Mouse (Mus musculus) liver, embryonic 15.5 days (tissue): ENCODE results near the gene Degs2. TPM values are rescaled to one million over a fixed set of nuclear protein-coding genes. Genes with fewer than 3 reads are reported as not detected.

Experiments used
- ATAC-seq: fragments of 200-750 bp; cut with Nextera tagmentation; 2 replicates; pipeline ENCODE4 v1.8.0; 2017; ENCODE audit warnings: moderate number of reproducible peaks, mild to moderate bottlenecking, moderate library complexity; ENCODE audit not compliant: insufficient read depth
- H3K27ac ChIP-seq: fragments of 300-500 bp; sonication (generic); replicated peaks from 2 replicates; pipeline ENCODE4 v1.5.1; 2015; ENCODE audit warnings: mild to moderate bottlenecking, inconsistent platforms
- H3K27me3 ChIP-seq: fragments of 300-500 bp; sonication (generic); 2 replicates; pipeline ENCODE4 v1.6.1; 2015; ENCODE audit warnings: mild to moderate bottlenecking, inconsistent platforms
- H3K36me3 ChIP-seq: fragments of 300-500 bp; sonication (generic); replicated peaks from 2 replicates; pipeline ENCODE4 v1.6.1; 2015; ENCODE audit warnings: moderate library complexity, mild to moderate bottlenecking, inconsistent platforms
- H3K4me1 ChIP-seq: fragments of 300-500 bp; sonication (generic); replicated peaks from 2 replicates; pipeline ENCODE4 v1.6.1; 2015; ENCODE audit warnings: inconsistent platforms
- H3K4me2 ChIP-seq: fragments of 300-500 bp; sonication (generic); 2 replicates; pipeline ENCODE4 v1.6.1; 2015; ENCODE audit warnings: moderate library complexity, mild to moderate bottlenecking, inconsistent platforms
- H3K4me3 ChIP-seq: fragments of 300-500 bp; sonication (generic); replicated peaks from 2 replicates; pipeline ENCODE4 v1.5.1; 2015; ENCODE audit warnings: mild to moderate bottlenecking, inconsistent platforms
- H3K9ac ChIP-seq: fragments of 300-500 bp; sonication (generic); 2 replicates; pipeline ENCODE4 v1.6.1; 2015; ENCODE audit warnings: moderate library complexity, mild to moderate bottlenecking, inconsistent platforms
- H3K9me3 ChIP-seq: fragments of 300-500 bp; sonication (generic); replicated peaks from 2 replicates; pipeline ENCODE4 v1.6.1; 2016; ENCODE audit warnings: inconsistent platforms
- WGBS: fragments of 180-500 bp; shearing (Covaris S2); methylation state at CpG from one replicate; pipeline ENCODE4 v1.1.7; 2015; ENCODE audit warnings: mixed read lengths; ENCODE audit not compliant: insufficient replicate concordance; 5-methylcytosine and 5-hydroxymethylcytosine counted together
- polyA plus RNA-seq: library from polyadenylated mRNA; unstranded; fragments of >200 nt; fragmentation: Nextera tagmentation; extraction: Ambion mirVana; gene quantifications from 2 replicates; pipeline ENCODE4 v1.2.1, GENCODE M21; 2015

The Degs2 gene
- polyA plus RNA-seq, 1 experiment from 2014 or later, result 0.12 TPM

- H3K27ac ChIP-seq, result no peak overlapping the region
- H3K9ac ChIP-seq, result no peak overlapping the region
- H3K36me3 ChIP-seq, result no peaks in the 10 kb centered on the region
- H3K4me2 ChIP-seq, result no peak overlapping the region
- 0 out of 2 replicates have a peak, but pooled peaks cover 7% of the 10 kb centered on the region for H3K4me1 ChIP-seq
- 24% methylated on average over 5 of the region's 5 CpGs for WGBS
- H3K9me3 ChIP-seq, result no peaks in the 10 kb centered on the region
- no peak overlapping the region for H3K4me3 ChIP-seq
- ATAC-seq, result no peak
- H3K27me3 ChIP-seq, result peaks cover 48% of the 10 kb centered on the region
Observed at GRCm38 (mm10) chr12:108700037-108700436, 2.1 kb downstream of the Degs2 start.

- no peak overlapping the region for H3K4me3 ChIP-seq
- no peak overlapping the region for H3K4me2 ChIP-seq
- H3K36me3 ChIP-seq, result no peaks in the 10 kb centered on the region
- H3K27me3 ChIP-seq, result peaks cover 44% of the 10 kb centered on the region
- WGBS, result 60% methylated on average over 10 of the region's 10 CpGs
- H3K27ac ChIP-seq, result no peak overlapping the region
- H3K9ac ChIP-seq, result no peak overlapping the region
- H3K9me3 ChIP-seq, result no peaks in the 10 kb centered on the region
- H3K4me1 ChIP-seq, result 0 out of 2 replicates have a peak, but pooled peaks cover 7% of the 10 kb centered on the region
- no peak for ATAC-seq
Observed at GRCm38 (mm10) chr12:108699576-108699975, 2.5 kb downstream of the Degs2 start.

- Histone ChIP-seq H3K4me1 (0 out of 2 replicates have a peak, but pooled peaks cover 7% of the 10 kb centered on the region), H3K9ac (no peak overlapping the region), H3K9me3 (no peaks in the 10 kb centered on the region), H3K4me2 (no peak overlapping the region), H3K36me3 (no peaks in the 10 kb centered on the region), H3K27me3 (peaks cover 38% of the 10 kb centered on the region), H3K4me3 (no peak overlapping the region), H3K27ac (no peak overlapping the region)
- 69% methylated on average over 11 of the region's 11 CpGs for WGBS
- ATAC-seq, result no peak
Observed at GRCm38 (mm10) chr12:108698697-108699471, 3.2 kb downstream of the Degs2 start.

GRCm38 (mm10) chr12:108694223-108694622, 7.9 kb downstream of the Degs2 start:
- Histone ChIP-seq H3K27ac (no peak overlapping the region), H3K4me2 (no peak overlapping the region)
- 43% methylated on average over 1 of the region's 1 CpGs for WGBS

GRCm38 (mm10) chr12:108693592-108693991, 8.5 kb downstream of the Degs2 start:
- Histone ChIP-seq H3K9me3 (no peaks in the 10 kb centered on the region), H3K4me3 (no peak overlapping the region), H3K4me2 (no peak overlapping the region), H3K4me1 (no peaks in the 10 kb centered on the region), H3K36me3 (no peaks in the 10 kb centered on the region), H3K27me3 (no peaks in the 10 kb centered on the region), H3K27ac (no peak overlapping the region), H3K9ac (no peak overlapping the region)
- no peak for ATAC-seq
- 51% methylated on average over 2 of the region's 2 CpGs for WGBS

More at GRCm38 (mm10) chr12:108694223-108694622, 7.9 kb downstream of the Degs2 start:
- no peak overlapping the region for H3K9ac ChIP-seq
- no peaks in the 10 kb centered on the region for H3K36me3 ChIP-seq
- H3K9me3 ChIP-seq, result no peaks in the 10 kb centered on the region
- no peaks in the 10 kb centered on the region for H3K4me1 ChIP-seq
- H3K27me3 ChIP-seq, result no peaks in the 10 kb centered on the region
- H3K4me3 ChIP-seq, result no peak overlapping the region
- no peak for ATAC-seq

GRCm38 (mm10) chr12:108690529-108690928, 11.6 kb downstream of the Degs2 start:
- ATAC-seq, result no peak
- Histone ChIP-seq H3K9me3 (no peaks in the 10 kb centered on the region), H3K4me1 (no peaks in the 10 kb centered on the region), H3K27ac (no peak overlapping the region), H3K27me3 (no peaks in the 10 kb centered on the region), H3K9ac (no peak overlapping the region), H3K4me3 (no peak overlapping the region), H3K36me3 (no peaks in the 10 kb centered on the region), H3K4me2 (no peak overlapping the region)
- WGBS, result 46% methylated on average over 9 of the region's 9 CpGs

GRCm38 (mm10) chr12:108689167-108689566, 12.9 kb downstream of the Degs2 start:
- Histone ChIP-seq H3K4me2 (no peak overlapping the region), H3K27ac (no peak overlapping the region)
- ATAC-seq, result no peak

GRCm38 (mm10) chr12:108686926-108687325, 15.2 kb downstream of the Degs2 start:
- H3K9ac ChIP-seq, result no peak overlapping the region
- no peak overlapping the region for H3K4me2 ChIP-seq
- no peaks in the 10 kb centered on the region for H3K9me3 ChIP-seq
- no peak for ATAC-seq
- 64% methylated on average over 6 of the region's 6 CpGs for WGBS
- H3K4me1 ChIP-seq, result no peaks in the 10 kb centered on the region
- H3K4me3 ChIP-seq, result no peak overlapping the region
- H3K27ac ChIP-seq, result no peak overlapping the region
- no peaks in the 10 kb centered on the region for H3K27me3 ChIP-seq
- no peaks in the 10 kb centered on the region for H3K36me3 ChIP-seq

More at GRCm38 (mm10) chr12:108689167-108689566, 12.9 kb downstream of the Degs2 start:
- no peak overlapping the region for H3K4me3 ChIP-seq
- H3K9me3 ChIP-seq, result no peaks in the 10 kb centered on the region
- no peaks in the 10 kb centered on the region for H3K4me1 ChIP-seq
- no peak overlapping the region for H3K9ac ChIP-seq
- H3K36me3 ChIP-seq, result no peaks in the 10 kb centered on the region
- 64% methylated on average over 9 of the region's 9 CpGs for WGBS
- no peaks in the 10 kb centered on the region for H3K27me3 ChIP-seq

GRCm38 (mm10) chr12:108686463-108686862, 15.7 kb downstream of the Degs2 start:
- 65% methylated on average over 6 of the region's 6 CpGs for whole genome bisulfite sequencing
- Histone ChIP-seq H3K4me3 (no peak overlapping the region), H3K27me3 (no peaks in the 10 kb centered on the region), H3K4me2 (no peak overlapping the region), H3K36me3 (no peaks in the 10 kb centered on the region), H3K4me1 (no peaks in the 10 kb centered on the region), H3K9me3 (no peaks in the 10 kb centered on the region), H3K27ac (no peak overlapping the region), H3K9ac (no peak overlapping the region)
- ATAC-seq, result no peak

- 65% methylated on average over 13 of the region's 13 CpGs for WGBS
- no peak overlapping the region for H3K27ac ChIP-seq
- no peaks in the 10 kb centered on the region for H3K4me1 ChIP-seq
- H3K4me3 ChIP-seq, result no peak overlapping the region
- ATAC-seq, result no peak
- no peaks in the 10 kb centered on the region for H3K27me3 ChIP-seq
- H3K4me2 ChIP-seq, result no peak overlapping the region
- H3K36me3 ChIP-seq, result 0 out of 2 replicates have a peak, but pooled peaks cover 3% of the 10 kb centered on the region
- no peak overlapping the region for H3K9ac ChIP-seq
- no peaks in the 10 kb centered on the region for H3K9me3 ChIP-seq
Observed at GRCm38 (mm10) chr12:108682240-108683023, 19.7 kb downstream of the Degs2 start.

GRCm38 (mm10) chr12:108680861-108681260, 21.3 kb downstream of the Degs2 start:
- 0 out of 2 replicates have a peak, but pooled peaks cover 3% of the 10 kb centered on the region for H3K36me3 ChIP-seq
- H3K4me3 ChIP-seq, result no peak overlapping the region

More at GRCm38 (mm10) chr12:108680861-108681260, 21.3 kb downstream of the Degs2 start:
- Histone ChIP-seq H3K27me3 (no peaks in the 10 kb centered on the region), H3K4me2 (no peak overlapping the region), H3K9ac (no peak overlapping the region), H3K27ac (no peak overlapping the region), H3K9me3 (no peaks in the 10 kb centered on the region), H3K4me1 (no peaks in the 10 kb centered on the region; the same call in 1 of the 2 replicates)
- no peak for ATAC-seq
- 82% methylated on average over 8 of the region's 8 CpGs for WGBS
